ENCODE assay signal across 10 mouse cellular contexts in genomic region chr7:49497426-49497892, GRCm38 (mm10).
A peak's percentile ranks its signal among the peaks of the same experiment; 100 is the strongest.
DNase-seq lines count a peak whose midpoint lies in the region; ATAC-seq and TF ChIP-seq lines count a peak whose summit lies in the region.
"Had no signal": no experiment of that assay in that cellular context is flagged by ENCODE, and none has a peak within 500 bp of the region (broad histone marks: within the 10 kb centered on the region; RNA-seq: fewer than 3 reads in every experiment).

No protein-coding gene starts in this region.

- H3K4me1 ChIP-seq in hindbrain, embryonic 13.5 days (replicated peaks): peaks cover 34% of the 10 kb centered on the region
- peaks cover 12% of the 10 kb centered on the region for H3K4me1 ChIP-seq in hindbrain, embryonic 11.5 days (replicated peaks; ENCODE audit: control insufficient read depth, insufficient read depth, low read length)
- peaks cover 18% of the 10 kb centered on the region for H3K4me1 ChIP-seq in neural tube, embryonic 11.5 days (ENCODE audit: control insufficient read depth, insufficient read depth, low read length)
- peaks cover 20% of the 10 kb centered on the region for H3K4me1 ChIP-seq in neural tube, embryonic 15.5 days
- peaks cover 26% of the 10 kb centered on the region for H3K4me1 ChIP-seq in heart, postnatal 0 days (ENCODE audit: control insufficient read depth, insufficient read depth)
- H3K4me1 ChIP-seq in stomach, embryonic 16.5 days (ENCODE audit: control insufficient read depth, insufficient read depth, low read length): peaks cover 13% of the 10 kb centered on the region; the same call in 1 of the 2 replicates

- H3K4me3 ChIP-seq in hindbrain, embryonic 13.5 days: no peak overlapping the region
- no peak overlapping the region for H3K4me3 ChIP-seq in hindbrain, embryonic 11.5 days (ENCODE audit: low read depth, low read length)
- no peak overlapping the region for H3K4me3 ChIP-seq in neural tube, embryonic 11.5 days (ENCODE audit: low read depth, low read length)
- no peak overlapping the region for H3K4me3 ChIP-seq in neural tube, embryonic 15.5 days (replicated peaks)
- no peak overlapping the region for H3K4me3 ChIP-seq in heart, postnatal 0 days (ENCODE audit: low read depth, low read length)
- no peak overlapping the region for H3K4me3 ChIP-seq in stomach, embryonic 16.5 days (replicated peaks; ENCODE audit: low read length)

- no peak for TF ChIP-seq CTCF in heart, postnatal 0 days (IDR thresholded peaks at IDR 0.05; ENCODE audit: low read depth)

- DNase-seq in hindbrain, embryonic 11.5 days (ENCODE audit: low spot score): no peak
- DNase-seq in neural tube, embryonic 11.5 days (ENCODE audit: low spot score): no peak
- peak; percentile 65 for DNase-seq in heart, postnatal 0 days (ENCODE audit: low spot score)
- DNase-seq in layer of hippocampus, adult 9-10 months (ENCODE audit: low spot score): no peak
- no peak for DNase-seq in Muller cell, postnatal 12 days (ENCODE audit: inconsistent ontology term)
- DNase-seq: cerebellum, adult 11-12 months had no signal

- TF ChIP-seq EP300 in heart, postnatal 0 days (IDR thresholded peaks at IDR 0.05; ENCODE audit: low read depth): no peak

- H3K9ac ChIP-seq in hindbrain, embryonic 13.5 days: peak overlapping the region; percentile 24; the same call in 1 of the 2 replicates
- no peak overlapping the region for H3K9ac ChIP-seq in hindbrain, embryonic 11.5 days (ENCODE audit: low read depth, low read length)
- H3K9ac ChIP-seq in neural tube, embryonic 11.5 days (ENCODE audit: low read length): no peak overlapping the region
- no peak overlapping the region for H3K9ac ChIP-seq in neural tube, embryonic 15.5 days (replicated peaks)
- no peak overlapping the region for H3K9ac ChIP-seq in heart, postnatal 0 days (replicated peaks; ENCODE audit: low read depth, low read length)
- H3K9ac ChIP-seq in stomach, embryonic 16.5 days (ENCODE audit: low read length): no peak overlapping the region

- H3K27me3 ChIP-seq in hindbrain, embryonic 13.5 days: no peaks in the 10 kb centered on the region
- no peaks in the 10 kb centered on the region for H3K27me3 ChIP-seq in hindbrain, embryonic 11.5 days (ENCODE audit: control insufficient read depth, insufficient read depth, low read length)
- no peaks in the 10 kb centered on the region for H3K27me3 ChIP-seq in neural tube, embryonic 11.5 days (ENCODE audit: control insufficient read depth, insufficient read depth, low read length)
- H3K27me3 ChIP-seq in neural tube, embryonic 15.5 days (replicated peaks): no peaks in the 10 kb centered on the region
- H3K27me3 ChIP-seq in heart, postnatal 0 days (ENCODE audit: control insufficient read depth, insufficient read depth, low read length): no peaks in the 10 kb centered on the region
- H3K27me3 ChIP-seq in stomach, embryonic 16.5 days (ENCODE audit: control insufficient read depth, insufficient read depth, low read length): no peaks in the 10 kb centered on the region

- peak overlapping the region; percentile 8; the same call in 1 of the 2 replicates for H3K27ac ChIP-seq in hindbrain, embryonic 13.5 days
- H3K27ac ChIP-seq in hindbrain, embryonic 11.5 days (ENCODE audit: low read depth, low read length): no peak overlapping the region
- no peak overlapping the region for H3K27ac ChIP-seq in neural tube, embryonic 11.5 days (ENCODE audit: low read depth, low read length)
- H3K27ac ChIP-seq in neural tube, embryonic 15.5 days (replicated peaks): no peak overlapping the region
- peak overlapping the region; percentile 85 for H3K27ac ChIP-seq in heart, postnatal 0 days (ENCODE audit: low read depth)
- H3K27ac ChIP-seq in stomach, embryonic 16.5 days (ENCODE audit: low read length): no peak overlapping the region

- 69% methylated on average over 4 of the region's 4 CpGs for WGBS in hindbrain, embryonic 13.5 days
- 74% methylated on average over 4 of the region's 4 CpGs for WGBS in hindbrain, embryonic 11.5 days
- 48% methylated on average over 4 of the region's 4 CpGs for WGBS in neural tube, embryonic 11.5 days
- 51% methylated on average over 4 of the region's 4 CpGs for whole genome bisulfite sequencing in neural tube, embryonic 15.5 days
- 30% methylated on average over 4 of the region's 4 CpGs for WGBS in heart, postnatal 0 days
- 69% methylated on average over 4 of the region's 4 CpGs for WGBS in stomach, embryonic 16.5 days

- H3K36me3 ChIP-seq in hindbrain, embryonic 13.5 days: 0 out of 2 replicates have a peak, but pooled peaks cover 2% of the 10 kb centered on the region
- no peaks in the 10 kb centered on the region for H3K36me3 ChIP-seq in hindbrain, embryonic 11.5 days (ENCODE audit: control insufficient read depth, insufficient read depth, low read length)
- H3K36me3 ChIP-seq in neural tube, embryonic 11.5 days (ENCODE audit: control insufficient read depth, insufficient read depth, low read length): no peaks in the 10 kb centered on the region
- H3K36me3 ChIP-seq in neural tube, embryonic 15.5 days: 0 out of 2 replicates have a peak, but pooled peaks cover 5% of the 10 kb centered on the region
- H3K36me3 ChIP-seq in heart, postnatal 0 days (replicated peaks; ENCODE audit: control insufficient read depth, insufficient read depth, low read length): peaks cover 12% of the 10 kb centered on the region; the same call in 1 of the 2 replicates
- no peaks in the 10 kb centered on the region for H3K36me3 ChIP-seq in stomach, embryonic 16.5 days (ENCODE audit: control insufficient read depth, insufficient read depth, low read length)

- H3K4me2 ChIP-seq in hindbrain, embryonic 13.5 days: no peak overlapping the region
- H3K4me2 ChIP-seq in hindbrain, embryonic 11.5 days (replicated peaks; ENCODE audit: low read depth, low read length): no peak overlapping the region
- H3K4me2 ChIP-seq in neural tube, embryonic 11.5 days (ENCODE audit: low read depth): no peak overlapping the region
- no peak overlapping the region for H3K4me2 ChIP-seq in neural tube, embryonic 15.5 days
- peak overlapping the region; percentile 38; the same call in 1 of the 2 replicates for H3K4me2 ChIP-seq in heart, postnatal 0 days (ENCODE audit: low read depth, low read length)
- H3K4me2 ChIP-seq in stomach, embryonic 16.5 days (ENCODE audit: low read depth, low read length): 0 out of 2 replicates have a peak overlapping the region, but pooled peaks have one; percentile 11

- no peaks in the 10 kb centered on the region for H3K9me3 ChIP-seq in hindbrain, embryonic 13.5 days
- no peaks in the 10 kb centered on the region for H3K9me3 ChIP-seq in hindbrain, embryonic 11.5 days (ENCODE audit: control insufficient read depth, low read length)
- H3K9me3 ChIP-seq in neural tube, embryonic 11.5 days (ENCODE audit: control insufficient read depth, low read length): no peaks in the 10 kb centered on the region
- no peaks in the 10 kb centered on the region for H3K9me3 ChIP-seq in neural tube, embryonic 15.5 days (replicated peaks)
- no peaks in the 10 kb centered on the region for H3K9me3 ChIP-seq in heart, postnatal 0 days (replicated peaks; ENCODE audit: control insufficient read depth, low read length)
- H3K9me3 ChIP-seq in stomach, embryonic 16.5 days (replicated peaks; ENCODE audit: control insufficient read depth, low read length): no peaks in the 10 kb centered on the region

- ATAC-seq in hindbrain, embryonic 13.5 days (ENCODE audit: low FRiP score): no peak
- ATAC-seq in hindbrain, embryonic 11.5 days (ENCODE audit: low FRiP score): no peak
- ATAC-seq in neural tube, embryonic 11.5 days (ENCODE audit: insufficient read depth, low FRiP score, low TSS enrichment): 0 out of 2 replicates have a peak, but pooled peaks have one; percentile 13
- ATAC-seq in neural tube, embryonic 15.5 days (ENCODE audit: low FRiP score): no peak
- ATAC-seq in heart, postnatal 0 days (ENCODE audit: insufficient read depth, low read depth): peak; percentile 68
- no peak for ATAC-seq in stomach, embryonic 16.5 days (ENCODE audit: insufficient read depth, low FRiP score)
- ATAC-seq: activated CD4-positive, CD25-positive, alpha-beta regulatory T cell, adult 4 months had no signal

Comparison
In these comparisons a context has a peak if more than half of its experiments do, and no peak if none do; other contexts are left out.
1. ATAC-seq: peak in neural tube, embryonic 11.5 days (single experiment) and heart, postnatal 0 days (single experiment); none in hindbrain, embryonic 13.5 days (single experiment), hindbrain, embryonic 11.5 days (single experiment), neural tube, embryonic 15.5 days (single experiment) and stomach, embryonic 16.5 days (single experiment).
2. H3K27ac ChIP-seq: peak in hindbrain, embryonic 13.5 days (single experiment) and heart, postnatal 0 days (single experiment); none in hindbrain, embryonic 11.5 days (single experiment), neural tube, embryonic 11.5 days (single experiment), neural tube, embryonic 15.5 days (single experiment) and stomach, embryonic 16.5 days (single experiment).
3. H3K4me2 ChIP-seq: peak in heart, postnatal 0 days (single experiment) and stomach, embryonic 16.5 days (single experiment); none in hindbrain, embryonic 13.5 days (single experiment), hindbrain, embryonic 11.5 days (single experiment), neural tube, embryonic 11.5 days (single experiment) and neural tube, embryonic 15.5 days (single experiment).